Mouse (Mus musculus) myocyte (in vitro differentiated cells): ENCODE measurements around the gene Tgfbr1. TPM values are rescaled to one million over a fixed set of nuclear protein-coding genes. Genes with fewer than 3 reads are reported as not detected.

Experiments
- H3K27me3 ChIP-seq: one replicate; pipeline ENCODE4 v1.6.1; 2011; ENCODE audit not compliant: control insufficient read depth, insufficient read depth, insufficient read length
- H3K36me3 ChIP-seq: one replicate; pipeline ENCODE4 v1.6.1; 2011; ENCODE audit not compliant: control insufficient read depth, insufficient read depth
- H3K4me2 ChIP-seq: one replicate; pipeline ENCODE4 v1.6.1; 2011; ENCODE audit warnings: low read depth, control low read depth
- H3K4me3 ChIP-seq: one replicate; pipeline ENCODE4 v1.5.1; 2011; ENCODE audit warnings: mild to moderate bottlenecking, control low read depth, moderate library complexity
- H3K79me2 ChIP-seq: one replicate; pipeline ENCODE4 v1.6.1; 2011; ENCODE audit not compliant: control insufficient read depth, insufficient read depth
- H3ac ChIP-seq: one replicate; pipeline ENCODE4 v1.6.1; 2011; ENCODE audit not compliant: control insufficient read depth, insufficient read length
- CEBPB ChIP-seq: IDR thresholded peaks from 2 replicates; pipeline ENCODE4 v1.6.1; 2011; ENCODE audit warnings: mild to moderate bottlenecking, moderate library complexity; ENCODE audit not compliant: poor library complexity, insufficient read depth, severe bottlenecking
- E2F4 ChIP-seq: IDR thresholded peaks from one replicate; pipeline ENCODE4 v1.6.1; 2011; ENCODE audit warnings: mild to moderate bottlenecking, control low read depth, moderate library complexity; ENCODE audit not compliant: insufficient read depth
- MAX ChIP-seq: IDR thresholded peaks from one replicate; pipeline ENCODE4 v1.6.1; 2011; ENCODE audit warnings: low read depth, mild to moderate bottlenecking, control low read depth
- MYOD1 ChIP-seq, 3 experiments: IDR thresholded peaks; one replicate each; pipeline ENCODE4 v1.6.1; 2011; ENCODE audit warnings: control low read depth in 2 of 3, low read depth in 2 of 3, mild to moderate bottlenecking in 2 of 3, moderate library complexity in 1 of 3; ENCODE audit not compliant: insufficient read length in 2 of 3, control insufficient read depth in 1 of 3
- MYOG ChIP-seq, 3 experiments: IDR thresholded peaks; one replicate each; pipeline ENCODE4 v1.6.1; 2011; ENCODE audit warnings: control low read depth in 2 of 3, low read depth in 2 of 3, mild to moderate bottlenecking in 2 of 3; ENCODE audit not compliant: insufficient read length in 2 of 3, control insufficient read depth in 1 of 3, insufficient read depth in 1 of 3
- POLR2A ChIP-seq: IDR thresholded peaks from one replicate; pipeline ENCODE4 v1.6.1; 2011; ENCODE audit warnings: low read depth, mild to moderate bottlenecking, control low read depth, moderate library complexity; ENCODE audit not compliant: insufficient read length
- POLR2AphosphoS2 ChIP-seq: IDR thresholded peaks from one replicate; pipeline ENCODE4 v1.6.1; 2011; ENCODE audit warnings: low read depth, control low read depth; ENCODE audit not compliant: insufficient read length
- REST ChIP-seq: IDR thresholded peaks from one replicate; pipeline ENCODE4 v1.6.1; 2011; ENCODE audit warnings: mild to moderate bottlenecking, control low read depth, moderate library complexity; ENCODE audit not compliant: insufficient read depth, insufficient read length
- SRF ChIP-seq: IDR thresholded peaks from one replicate; pipeline ENCODE4 v1.6.1; 2011; ENCODE audit warnings: low read depth; ENCODE audit not compliant: control insufficient read depth, insufficient read length
- TCF12 ChIP-seq: IDR thresholded peaks from one replicate; pipeline ENCODE4 v1.6.1; 2011; ENCODE audit warnings: mild to moderate bottlenecking, control low read depth; ENCODE audit not compliant: poor library complexity, insufficient read depth, severe bottlenecking
- TCF3 ChIP-seq: IDR thresholded peaks from one replicate; pipeline ENCODE4 v1.6.1; 2011; ENCODE audit warnings: low read depth, control low read depth; ENCODE audit not compliant: insufficient read length
- USF1 ChIP-seq: IDR thresholded peaks from one replicate; pipeline ENCODE4 v1.6.1; 2011; ENCODE audit warnings: low read depth, mild to moderate bottlenecking, control low read depth, moderate library complexity
- polyA plus RNA-seq: library from polyadenylated mRNA; unstranded; fragments of >200 nt; fragmentation: generic; extraction: Trizol; gene quantifications from one replicate; pipeline ENCODE4 v1.2.1, GENCODE M21; 2012; ENCODE audit warnings: missing spikeins

The Tgfbr1 gene
- polyA plus RNA-seq, 1 experiment, result 2.7 TPM

DNA sequence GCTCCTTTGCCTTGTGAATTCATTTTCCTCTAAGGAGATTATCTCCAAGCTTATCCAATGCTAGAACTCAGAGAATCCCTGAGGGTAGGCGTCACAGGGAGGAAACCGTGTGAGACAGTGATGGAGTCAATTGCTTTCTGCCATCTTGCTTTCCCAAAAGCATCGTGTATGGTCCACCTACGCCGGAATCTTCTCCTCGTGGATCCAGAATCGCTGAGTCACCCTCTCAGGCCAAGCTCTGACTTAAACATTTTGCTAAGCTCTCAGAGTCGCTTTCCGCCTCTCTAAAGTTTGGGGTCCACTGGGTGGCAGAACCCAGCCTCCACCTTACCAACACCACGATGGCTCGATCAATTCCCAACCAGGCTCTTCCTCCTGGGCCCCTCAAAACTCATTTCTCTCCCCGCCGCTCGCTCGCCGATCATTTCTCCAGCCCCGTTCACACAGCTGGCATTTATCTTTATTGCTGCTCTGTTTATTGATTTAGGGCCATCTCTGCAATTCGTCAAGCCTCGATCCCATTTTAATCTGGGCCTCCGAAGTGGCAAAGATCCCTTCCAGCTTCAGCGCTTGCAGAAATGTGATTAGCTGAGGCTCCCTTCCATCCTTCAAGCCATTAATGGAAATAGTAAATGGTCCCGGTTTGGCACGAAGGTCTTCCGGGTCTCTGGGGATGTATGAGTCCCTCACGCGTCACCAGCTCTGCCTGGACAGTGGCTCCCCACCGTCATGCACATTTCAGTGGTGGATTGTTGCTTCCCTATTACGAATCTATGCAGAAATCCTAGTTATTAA is 82.7 kb downstream of the Tgfbr1 start:
- H3K79me2 ChIP-seq, result no peaks in the 10 kb centered on the region
- no peak overlapping the region for H3K4me3 ChIP-seq
- peaks cover 14% of the 10 kb centered on the region for H3K27me3 ChIP-seq
- no peaks in the 10 kb centered on the region for H3K36me3 ChIP-seq
- TF ChIP-seq MAX (no peak), E2F4 (no peak)
- H3ac ChIP-seq, result no peak overlapping the region
- no peak overlapping the region for H3K4me2 ChIP-seq

DNA sequence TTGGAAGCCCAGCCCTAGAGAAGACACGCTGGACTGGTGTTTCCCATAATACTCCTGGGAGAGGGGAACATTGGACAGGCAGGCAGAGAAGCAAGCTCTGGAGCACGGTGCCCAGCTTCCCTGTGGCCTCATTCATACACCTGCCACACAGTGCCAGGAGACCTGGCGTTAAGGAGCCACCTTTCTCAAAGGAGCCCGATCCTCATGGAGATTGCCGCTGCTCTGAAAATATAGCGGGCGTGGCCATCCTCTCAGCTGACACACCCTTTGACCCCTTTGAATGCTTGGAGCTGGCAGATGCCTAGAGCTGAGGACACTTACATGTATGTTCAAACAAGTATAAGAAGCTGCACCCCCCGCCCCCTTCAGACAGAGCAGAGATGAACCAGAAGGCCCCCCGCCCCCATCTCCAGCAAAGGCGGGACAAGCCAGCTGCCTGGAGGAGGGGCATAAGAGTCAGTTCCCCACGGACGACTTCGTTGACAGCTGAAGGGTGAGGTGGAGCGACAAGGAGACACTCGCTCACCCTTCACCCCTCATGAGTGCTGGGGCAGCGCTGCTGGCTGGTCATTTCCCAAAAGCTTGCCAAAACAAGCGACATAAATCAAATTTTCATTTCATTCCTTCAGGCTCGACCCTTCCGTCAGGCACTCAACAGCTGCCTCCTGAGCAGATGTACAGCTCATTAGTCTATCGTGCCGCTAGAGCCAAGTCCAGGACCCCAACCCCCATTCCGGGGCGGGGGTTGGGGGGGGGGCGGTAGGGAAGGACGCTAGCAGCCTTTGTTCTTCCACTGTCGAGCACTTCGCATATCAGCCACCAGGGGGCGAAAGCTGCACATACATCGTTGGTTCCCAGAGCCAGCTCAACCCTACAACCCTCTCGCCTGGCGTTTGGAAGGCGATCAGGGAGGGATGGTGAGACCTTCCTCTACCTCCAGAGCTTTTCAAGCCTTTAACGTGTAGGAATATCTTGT is 84.6 kb downstream of the Tgfbr1 start:
- H3K4me2 ChIP-seq, result peak overlapping the region; percentile 98
- peak overlapping the region; percentile 33 for H3K4me3 ChIP-seq
- TF ChIP-seq E2F4, result no peak
- TF ChIP-seq TCF12, result no peak
- TF ChIP-seq POLR2A, result no peak
- TF ChIP-seq SRF, result no peak
- no peak for TF ChIP-seq REST
- no peak for TF ChIP-seq MAX
- peak; percentile 19 for TF ChIP-seq POLR2AphosphoS2
- TF ChIP-seq TCF3, result no peak
- peak in 2 of 3 experiments; percentile 36 to 45 for TF ChIP-seq MYOD1 (IDR thresholded peaks at IDR 0.05; ENCODE audit: control insufficient read depth in 1 of 3, insufficient read length in 2 of 3, low read depth in 2 of 3)
- peak in 1 of 3 experiments; percentile 65 for TF ChIP-seq MYOG (IDR thresholded peaks at IDR 0.05; ENCODE audit: control insufficient read depth in 1 of 3, insufficient read depth in 1 of 3, insufficient read length in 2 of 3, low read depth in 2 of 3)
- TF ChIP-seq USF1, result no peak
- TF ChIP-seq CEBPB, result no peak
- H3K79me2 ChIP-seq, result no peaks in the 10 kb centered on the region
- H3K27me3 ChIP-seq, result peaks cover 15% of the 10 kb centered on the region
- H3K36me3 ChIP-seq, result no peaks in the 10 kb centered on the region
- H3ac ChIP-seq, result no peak overlapping the region

DNA sequence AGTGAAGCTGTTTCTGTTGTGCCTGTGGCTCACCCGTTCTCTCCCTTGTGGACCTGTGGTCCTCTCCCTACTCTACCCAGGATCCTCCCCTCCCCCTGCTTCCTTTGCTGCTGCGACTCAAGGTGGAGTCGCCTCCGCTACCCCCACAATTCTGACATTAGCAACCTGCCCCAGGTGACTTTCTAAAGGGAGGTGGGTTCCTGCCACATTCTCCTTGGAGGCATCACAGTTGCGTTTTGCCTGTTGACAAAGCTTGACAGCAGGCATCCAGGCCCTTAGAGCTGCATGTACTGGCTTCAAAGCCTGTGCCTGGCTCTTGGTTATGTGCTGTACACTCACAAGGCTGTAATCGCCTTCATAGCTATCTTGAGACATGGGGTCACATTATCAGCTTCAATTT is 85.9 kb downstream of the Tgfbr1 start:
- TF ChIP-seq TCF12, result no peak
- no peak overlapping the region for H3K4me3 ChIP-seq
- no peaks in the 10 kb centered on the region for H3K79me2 ChIP-seq
- no peaks in the 10 kb centered on the region for H3K36me3 ChIP-seq
- peaks cover 6% of the 10 kb centered on the region for H3K27me3 ChIP-seq
- H3ac ChIP-seq, result no peak overlapping the region
- H3K4me2 ChIP-seq, result no peak overlapping the region

DNA sequence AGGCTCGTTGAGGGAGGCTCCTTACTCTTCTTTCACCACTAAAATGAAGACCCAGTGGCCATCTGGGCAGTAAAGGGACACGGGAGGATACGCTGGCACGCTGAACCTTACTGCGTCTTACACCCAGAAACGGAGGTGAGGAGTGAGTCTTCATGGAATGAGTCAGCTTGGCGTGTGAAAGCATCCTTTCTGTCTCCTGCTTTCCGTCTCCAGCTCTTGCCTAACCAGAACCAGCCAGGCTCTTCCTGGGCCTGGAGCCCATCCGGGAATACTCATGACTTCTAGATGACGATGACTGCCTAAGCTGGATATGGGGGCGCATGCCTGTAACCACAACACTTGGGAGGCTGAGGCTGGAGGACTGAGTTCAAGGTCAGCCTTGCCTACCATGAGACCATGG is 87.9 kb downstream of the Tgfbr1 start:
- Histone ChIP-seq H3K79me2 (no peaks in the 10 kb centered on the region), H3K4me2 (no peak overlapping the region), H3K4me3 (no peak overlapping the region), H3K36me3 (no peaks in the 10 kb centered on the region), H3K27me3 (peaks cover 16% of the 10 kb centered on the region), H3ac (no peak overlapping the region)
- TF ChIP-seq SRF (no peak), POLR2AphosphoS2 (no peak), POLR2A (no peak), TCF12 (no peak), TCF3 (no peak), CEBPB (no peak), E2F4 (no peak), MAX (no peak), REST (no peak), USF1 (no peak), MYOD1 (IDR thresholded peaks at IDR 0.05; ENCODE audit: control insufficient read depth in 1 of 3, insufficient read length in 2 of 3, low read depth in 2 of 3) (no peak), MYOG (IDR thresholded peaks at IDR 0.05; ENCODE audit: control insufficient read depth in 1 of 3, insufficient read depth in 1 of 3, insufficient read length in 2 of 3, low read depth in 2 of 3) (no peak)

DNA sequence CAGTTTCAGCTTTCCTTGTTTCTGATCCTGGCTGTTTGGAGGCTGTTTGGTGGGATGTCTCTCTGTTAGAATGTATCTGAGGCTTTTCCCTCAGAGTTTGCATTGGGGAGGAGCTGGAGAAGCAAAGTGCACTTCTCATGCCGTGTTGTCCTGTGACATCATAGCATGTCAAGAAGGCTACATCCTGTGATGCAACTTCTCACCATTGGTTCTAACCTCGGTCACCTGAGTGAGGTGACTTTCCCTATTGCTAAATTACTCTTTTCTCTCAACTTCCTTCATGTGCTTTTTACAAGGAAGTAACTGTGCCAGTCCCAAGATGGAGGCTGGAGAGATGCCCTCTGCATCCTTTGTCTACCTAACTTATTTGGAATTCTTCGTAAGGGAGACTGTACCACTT is 95.5 kb downstream of the Tgfbr1 start:
- Histone ChIP-seq H3K79me2 (no peaks in the 10 kb centered on the region), H3K4me2 (no peak overlapping the region), H3ac (no peak overlapping the region), H3K36me3 (no peaks in the 10 kb centered on the region), H3K27me3 (peaks cover 15% of the 10 kb centered on the region), H3K4me3 (no peak overlapping the region)
- TF ChIP-seq POLR2AphosphoS2 (no peak), POLR2A (no peak), TCF12 (no peak), USF1 (no peak), REST (no peak), MAX (no peak)
